Mouse (Mus musculus) thymus, adult 2 months (tissue): Measurements from ENCODE around the gene Snapc1.

Experiments used
- CTCF ChIP-seq: fragments of 200-500 bp; IDR thresholded peaks from 2 replicates; pipeline ENCODE4 v1.5.1; 2012; ENCODE audit warnings: mild to moderate bottlenecking, control low read depth, low read length, moderate library complexity, borderline replicate concordance; ENCODE audit not compliant: control insufficient read depth, poor library complexity, insufficient read depth; ENCODE audit errors: extremely low read depth
- POLR2A ChIP-seq: fragments of 200-500 bp; IDR thresholded peaks from 2 replicates; pipeline ENCODE4 v1.6.1; 2012; ENCODE audit warnings: mild to moderate bottlenecking, low read length, control low read depth, moderate library complexity; ENCODE audit not compliant: control insufficient read depth, poor library complexity, insufficient read depth; ENCODE audit errors: extremely low read depth

- TF ChIP-seq CTCF (no peak), POLR2A (no peak)
Measured at GRCm38 (mm10) chr12:73954785-73955184, 9.5 kb upstream of the Snapc1 start.
